Mouse (Mus musculus) liver, postnatal 0 days (tissue): Measurements from ENCODE around the gene Ccdc9. TPM values are rescaled to one million over a fixed set of nuclear protein-coding genes. Genes with fewer than 3 reads are reported as not detected.

ENCODE experiments used
- ATAC-seq: fragments of 200-750 bp; cut with Nextera tagmentation; 2 replicates; pipeline ENCODE4 v1.8.0; 2017; ENCODE audit warnings: mild to moderate bottlenecking, moderate library complexity
- DNase-seq: peaks from one replicate; pipeline ENCODE4 v3.0.0-alpha.2; 2016
- H3K27ac ChIP-seq: fragments of 300-500 bp; sonication (generic); 2 replicates; pipeline ENCODE4 v1.5.1; 2014; ENCODE audit warnings: antibody characterized with exemption, moderate library complexity, mild to moderate bottlenecking, low read depth
- H3K27me3 ChIP-seq: fragments of 300-500 bp; sonication (generic); 2 replicates; pipeline ENCODE4 v1.6.1; 2014; ENCODE audit warnings: low read length, control low read depth, mixed read lengths; ENCODE audit not compliant: insufficient read depth
- H3K36me3 ChIP-seq: fragments of 300-500 bp; sonication (generic); replicated peaks from 2 replicates; pipeline ENCODE4 v1.6.1; 2014; ENCODE audit warnings: mild to moderate bottlenecking, control low read depth, low read length, moderate library complexity, mixed read lengths; ENCODE audit not compliant: insufficient read depth
- H3K4me1 ChIP-seq: fragments of 300-500 bp; sonication (generic); 2 replicates; pipeline ENCODE4 v1.6.1; 2014; ENCODE audit warnings: antibody characterized with exemption, mild to moderate bottlenecking, control low read depth; ENCODE audit not compliant: insufficient read depth
- H3K4me2 ChIP-seq: fragments of 300-500 bp; sonication (generic); 2 replicates; pipeline ENCODE4 v1.6.1; 2014; ENCODE audit warnings: low read depth, mild to moderate bottlenecking, low read length, moderate library complexity, mixed read lengths
- H3K4me3 ChIP-seq: fragments of 300-500 bp; sonication (generic); 2 replicates; pipeline ENCODE4 v1.5.1; 2014; ENCODE audit warnings: low read depth, low read length
- H3K9ac ChIP-seq: fragments of 300-500 bp; sonication (generic); replicated peaks from 2 replicates; pipeline ENCODE4 v1.6.1; 2014; ENCODE audit warnings: mild to moderate bottlenecking, moderate library complexity
- H3K9me3 ChIP-seq: fragments of 300-500 bp; sonication (generic); 2 replicates; pipeline ENCODE4 v1.6.1; 2016; ENCODE audit warnings: mild to moderate bottlenecking, control low read depth, low read length, mixed read lengths
- CTCF ChIP-seq: sonication (generic); IDR thresholded peaks from 2 replicates; pipeline ENCODE4 v1.5.1; 2016; ENCODE audit warnings: antibody characterized with exemption, low read depth
- EP300 ChIP-seq: IDR thresholded peaks from 2 replicates; pipeline ENCODE4 v1.6.1; 2016; ENCODE audit warnings: antibody characterized with exemption, low read depth, mild to moderate bottlenecking
- WGBS: fragments of 180-500 bp; shearing (Covaris S2); extraction: QIAGEN DNeasy Blood & Tissue Kit; methylation state at CpG from one replicate; pipeline ENCODE4 v1.1.7; 2014; ENCODE audit not compliant: insufficient replicate concordance; 5-methylcytosine and 5-hydroxymethylcytosine counted together
- polyA plus RNA-seq: library from polyadenylated mRNA; unstranded; fragments of >200 nt; fragmentation: Nextera tagmentation; extraction: Ambion mirVana; gene quantifications from 2 replicates; pipeline ENCODE4 v1.2.1, GENCODE M21; 2015

Gene Ccdc9
- 5.7 and 8.8 TPM in 2 replicates for polyA plus RNA-seq

DNA sequence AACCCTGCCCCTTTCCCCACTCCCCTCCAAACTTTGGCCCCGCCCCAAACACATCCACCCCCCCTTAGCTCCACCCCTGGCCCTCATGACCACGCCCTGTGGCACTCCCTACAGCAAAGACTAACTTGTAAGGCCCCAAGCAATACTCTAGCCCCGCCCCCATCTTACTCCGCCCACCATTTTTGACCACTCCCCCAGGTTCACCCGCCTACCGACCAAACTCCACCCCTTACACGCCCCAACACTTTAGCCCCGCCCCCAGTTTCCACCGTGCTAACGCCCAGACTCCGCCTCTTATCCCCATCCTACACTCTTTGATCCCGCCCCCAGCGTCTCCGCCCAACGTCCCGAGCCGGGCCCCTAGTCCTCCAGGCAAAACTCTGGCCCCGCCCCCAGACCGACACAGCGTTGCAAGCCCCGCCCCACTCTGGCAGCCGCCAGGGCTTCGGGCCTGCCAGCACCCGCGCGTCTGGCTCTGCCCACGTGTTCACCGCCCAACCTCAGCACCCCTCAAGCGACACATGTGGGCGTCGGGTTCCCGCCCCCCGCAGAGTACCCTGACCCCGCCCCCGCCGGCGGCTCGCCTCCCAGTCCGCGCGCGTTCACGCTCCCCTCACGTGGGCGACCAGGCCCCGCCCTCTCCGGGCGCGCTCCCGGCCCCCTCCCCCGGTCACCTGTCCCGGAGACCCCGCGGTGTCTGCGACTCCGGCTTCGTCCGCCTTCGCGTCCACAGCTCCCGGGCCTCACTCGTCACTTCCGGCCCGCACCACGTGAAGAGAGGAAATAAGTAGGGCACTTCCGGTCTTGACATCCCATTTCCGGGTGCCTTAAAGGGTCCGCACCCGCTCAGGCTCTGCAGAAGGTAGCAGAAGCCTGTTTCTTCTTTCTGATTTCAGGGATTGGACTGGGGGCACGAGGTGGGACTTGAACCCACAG lies at the start of gene Ccdc9:
TSS of gene Ccdc9 (minus strand) at position 770 of the 936 bp plus-strand sequence.
- peak within 1 kb of the TSS; percentile 79 for H3K9ac ChIP-seq
- DNase-seq = peak; percentile 100
- H3K9me3 ChIP-seq = no peaks in the 10 kb centered on the region
- peak within 1 kb of the TSS; percentile 98 for H3K27ac ChIP-seq
- H3K36me3 ChIP-seq = peaks cover 31% of the 10 kb centered on the region
- H3K4me3 ChIP-seq = peak within 1 kb of the TSS; percentile 70
- WGBS = under 1% methylated on average over 64 of the region's 70 CpGs
- H3K4me1 ChIP-seq = peaks cover 11% of the 10 kb centered on the region
- H3K27me3 ChIP-seq = no peaks in the 10 kb centered on the region
- ATAC-seq = peak; percentile 88
- H3K4me2 ChIP-seq = peak within 1 kb of the TSS; percentile 90
- TF ChIP-seq CTCF = no peak
- TF ChIP-seq EP300 = peak; percentile 29; the same call in 1 of the 2 replicates

DNA sequence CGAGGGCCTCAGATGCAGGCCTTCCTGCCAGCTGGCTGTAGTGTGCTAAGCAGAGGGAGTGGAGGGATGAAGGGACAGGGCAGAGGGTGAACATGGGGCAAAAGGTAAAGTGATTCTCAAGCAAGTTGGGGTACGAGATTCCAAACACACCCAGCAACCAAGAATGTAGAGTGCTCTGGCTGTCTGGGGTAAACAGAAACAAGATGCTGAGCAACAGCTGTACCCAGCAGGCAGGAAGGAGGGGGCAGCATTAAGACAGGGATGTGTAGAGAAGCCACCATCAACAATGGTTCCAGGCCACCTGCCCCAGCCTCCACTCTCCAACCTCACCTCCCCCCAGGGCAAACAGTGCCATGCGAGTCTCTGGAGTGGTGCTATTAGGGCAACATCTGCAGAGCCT lies 42.6 kb upstream of the Ccdc9 start:
- H3K4me2 ChIP-seq = no peak overlapping the region
- peaks cover 3% of the 10 kb centered on the region; the same call in 1 of the 2 replicates for H3K4me1 ChIP-seq
- H3K27me3 ChIP-seq = no peaks in the 10 kb centered on the region
- no peak for TF ChIP-seq EP300
- no peak overlapping the region for H3K27ac ChIP-seq
- no peak for ATAC-seq
- H3K9me3 ChIP-seq = no peaks in the 10 kb centered on the region
- no peak overlapping the region for H3K9ac ChIP-seq
- no peak overlapping the region for H3K4me3 ChIP-seq
- H3K36me3 ChIP-seq = peaks cover 51% of the 10 kb centered on the region
- 86% methylated on average over 3 of the region's 3 CpGs for WGBS
- DNase-seq = no peak

GRCm38 (mm10) chr7:16326607-16326971 lies 40.0 kb upstream of the Ccdc9 start:
- DNase-seq = no peak
- H3K9ac ChIP-seq = no peak overlapping the region
- H3K4me2 ChIP-seq = no peak overlapping the region
- H3K9me3 ChIP-seq = no peaks in the 10 kb centered on the region
- peaks cover 35% of the 10 kb centered on the region for H3K36me3 ChIP-seq
- H3K4me1 ChIP-seq = peaks cover 3% of the 10 kb centered on the region; the same call in 1 of the 2 replicates
- H3K27me3 ChIP-seq = no peaks in the 10 kb centered on the region
- ATAC-seq = peak; percentile 5; the same call in 1 of the 2 replicates
- no peak for TF ChIP-seq CTCF
- no peak for TF ChIP-seq EP300
- 96% methylated on average over 2 of the region's 2 CpGs for WGBS
- no peak overlapping the region for H3K4me3 ChIP-seq
- H3K27ac ChIP-seq = no peak overlapping the region

DNA sequence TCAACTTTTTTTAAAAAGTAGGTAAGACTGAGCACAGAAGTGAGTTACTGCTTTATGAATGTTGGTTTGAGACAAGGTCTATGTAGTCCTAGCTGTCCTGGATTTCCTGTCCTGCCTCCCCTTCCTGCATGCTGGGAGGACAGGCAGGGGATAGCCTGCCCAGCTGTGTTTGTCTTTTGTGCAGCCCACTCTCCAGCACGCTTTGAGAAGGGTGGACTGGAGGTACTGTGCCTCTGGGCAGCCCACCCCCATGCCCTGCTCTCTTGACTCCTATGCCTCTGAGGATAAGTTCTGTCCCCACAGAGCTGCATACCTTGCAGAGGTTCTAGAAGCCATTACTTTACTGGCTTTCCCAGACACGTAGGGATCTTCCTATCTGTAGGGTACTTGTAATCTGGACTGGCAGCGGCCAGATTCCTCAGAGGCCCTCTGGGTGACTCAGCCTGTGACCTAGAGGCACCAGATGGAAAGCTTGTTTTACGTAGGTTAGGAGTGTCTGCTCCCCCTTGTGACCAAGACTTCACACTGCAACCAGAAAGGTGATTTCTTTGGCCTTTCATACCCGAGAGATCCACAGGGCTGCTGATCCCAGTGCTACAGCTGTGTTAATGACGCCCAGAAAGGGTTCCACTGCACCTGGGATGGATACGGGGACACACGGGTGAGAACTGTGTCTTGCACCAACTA lies 39.5 kb upstream of the Ccdc9 start:
- TF ChIP-seq CTCF = peak; percentile 93
- no peak for TF ChIP-seq EP300
- Histone ChIP-seq H3K27ac (peak overlapping the region; percentile 55; the same call in 1 of the 2 replicates), H3K9ac (peak overlapping the region; percentile 33; the same call in 1 of the 2 replicates), H3K36me3 (peaks cover 35% of the 10 kb centered on the region), H3K4me3 (no peak overlapping the region), H3K27me3 (no peaks in the 10 kb centered on the region), H3K9me3 (no peaks in the 10 kb centered on the region), H3K4me1 (peaks cover 4% of the 10 kb centered on the region), H3K4me2 (no peak overlapping the region)
- peak; percentile 93 for ATAC-seq
- 34% methylated on average over 8 of the region's 8 CpGs for WGBS
- DNase-seq = peak; percentile 75

DNA sequence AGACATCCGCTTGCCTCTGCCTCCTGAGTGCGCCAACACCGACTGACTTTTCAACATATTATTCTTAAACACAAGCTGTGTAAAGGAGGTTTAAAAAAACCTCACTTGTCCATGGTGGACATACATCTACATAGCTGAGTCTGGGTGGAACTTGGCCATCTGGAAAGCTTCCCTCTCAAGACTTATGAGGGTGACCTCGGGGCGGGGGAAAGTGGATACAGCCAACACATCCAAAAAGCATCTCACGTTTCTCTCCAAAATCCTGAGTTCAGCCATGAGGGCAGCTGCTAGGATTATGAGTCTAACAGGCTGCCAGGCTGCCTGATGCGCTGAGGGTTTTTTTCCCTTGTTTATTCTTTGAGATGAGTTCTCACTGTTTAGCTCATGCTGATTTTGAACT lies 38.1 kb upstream of the Ccdc9 start:
- no peak for ATAC-seq
- H3K27me3 ChIP-seq = no peaks in the 10 kb centered on the region

DNA sequence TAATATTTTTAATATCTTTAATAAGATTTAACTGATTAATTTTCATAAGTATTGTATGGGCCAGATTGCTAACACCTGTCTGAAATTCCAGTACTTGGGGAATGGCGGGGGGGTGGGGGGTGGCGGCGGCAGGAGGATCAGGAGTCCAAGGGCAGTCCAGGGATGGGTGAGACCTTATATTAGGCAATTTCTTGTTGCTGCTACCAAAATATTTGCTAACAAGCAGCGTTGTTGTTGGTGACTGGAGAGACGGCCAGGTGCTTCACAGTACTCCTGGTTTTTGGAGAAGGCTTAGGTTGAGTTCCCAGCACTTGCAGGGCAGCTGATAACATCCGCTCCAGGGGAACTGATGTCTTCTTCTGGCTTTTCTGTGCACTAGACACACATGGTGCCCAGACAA lies 33.9 kb upstream of the Ccdc9 start:
- Histone ChIP-seq H3K9ac (no peak overlapping the region), H3K4me2 (no peak overlapping the region), H3K27ac (peak overlapping the region; percentile 46; the same call in 1 of the 2 replicates), H3K4me3 (no peak overlapping the region), H3K9me3 (no peaks in the 10 kb centered on the region), H3K27me3 (no peaks in the 10 kb centered on the region), H3K4me1 (peaks cover 3% of the 10 kb centered on the region), H3K36me3 (peaks cover 16% of the 10 kb centered on the region)
- WGBS = 75% methylated on average over 6 of the region's 6 CpGs
- TF ChIP-seq CTCF (no peak), EP300 (no peak)
- peak; percentile 77 for ATAC-seq
- DNase-seq = peak; percentile 34

More for the DNA sequence above, 38.1 kb upstream of the Ccdc9 start:
- Histone ChIP-seq H3K9me3 (no peaks in the 10 kb centered on the region), H3K4me2 (no peak overlapping the region), H3K4me3 (no peak overlapping the region), H3K36me3 (peaks cover 24% of the 10 kb centered on the region), H3K9ac (no peak overlapping the region), H3K27ac (no peak overlapping the region), H3K4me1 (peaks cover 5% of the 10 kb centered on the region)
- no peak for TF ChIP-seq CTCF
- no peak for TF ChIP-seq EP300
- DNase-seq = no peak
- 93% methylated on average over 7 of the region's 7 CpGs for WGBS
